Mouse (Mus musculus): ENCODE measurements around the gene Pold1.

The Pold1 gene

GRCm38 (mm10) chr7:44498922-44499321, 49.7 kb downstream of the Pold1 start:
- no peaks in the 10 kb centered on the region for H3K27me3 ChIP-seq (ENCODE audit: control insufficient read depth, insufficient read depth, low read length, poor library complexity, severe bottlenecking)
- DNase-seq (ENCODE audit: low read depth, low spot score) = no peak
- no peaks in the 10 kb centered on the region; the same call in 1 of the 2 replicates for H3K36me3 ChIP-seq (ENCODE audit: control insufficient read depth, insufficient read depth, low read length, poor library complexity, severe bottlenecking)

GRCm38 (mm10) chr7:44497361-44498055, 51.1 kb downstream of the Pold1 start:
- DNase-seq (ENCODE audit: low read depth, low spot score) = no peak
- H3K36me3 ChIP-seq (ENCODE audit: control insufficient read depth, insufficient read depth, low read length, poor library complexity, severe bottlenecking) = no peaks in the 10 kb centered on the region; the same call in 1 of the 2 replicates
- no peaks in the 10 kb centered on the region for H3K27me3 ChIP-seq (ENCODE audit: control insufficient read depth, insufficient read depth, low read length, poor library complexity, severe bottlenecking)

- no peak for DNase-seq (ENCODE audit: low read depth, low spot score)
- Histone ChIP-seq H3K27me3 (ENCODE audit: control insufficient read depth, insufficient read depth, low read length, poor library complexity, severe bottlenecking) (no peaks in the 10 kb centered on the region), H3K36me3 (ENCODE audit: control insufficient read depth, insufficient read depth, low read length, poor library complexity, severe bottlenecking) (peaks cover 3% of the 10 kb centered on the region)
These were observed 51.9 kb downstream of the Pold1 start for GRCm38 (mm10) chr7:44496771-44497109.

GRCm38 (mm10) chr7:44495992-44496770, 52.5 kb downstream of the Pold1 start, which contains the start of the genes Emc10 and Fam71e1:
Emc10 (minus strand) TSS chr7:44496529.
Fam71e1 (plus strand) TSS chr7:44496581.
- H3K36me3 ChIP-seq (ENCODE audit: control insufficient read depth, insufficient read depth, low read length, poor library complexity, severe bottlenecking) = peaks cover 5% of the 10 kb centered on the region
- H3K27me3 ChIP-seq (ENCODE audit: control insufficient read depth, insufficient read depth, low read length, poor library complexity, severe bottlenecking) = no peaks in the 10 kb centered on the region
- peak; percentile 100 for DNase-seq (ENCODE audit: low read depth, low spot score)

- Histone ChIP-seq H3K36me3 (ENCODE audit: control insufficient read depth, insufficient read depth, low read length, poor library complexity, severe bottlenecking) (peaks cover 10% of the 10 kb centered on the region), H3K27me3 (ENCODE audit: control insufficient read depth, insufficient read depth, low read length, poor library complexity, severe bottlenecking) (no peaks in the 10 kb centered on the region)
- no peak for DNase-seq (ENCODE audit: low read depth, low spot score)
These were observed 53.6 kb downstream of the Pold1 start for GRCm38 (mm10) chr7:44495086-44495485.

GRCm38 (mm10) chr7:44494681-44495080, 54.0 kb downstream of the Pold1 start:
- Histone ChIP-seq H3K27me3 (ENCODE audit: control insufficient read depth, insufficient read depth, low read length, poor library complexity, severe bottlenecking) (no peaks in the 10 kb centered on the region), H3K36me3 (ENCODE audit: control insufficient read depth, insufficient read depth, low read length, poor library complexity, severe bottlenecking) (peaks cover 10% of the 10 kb centered on the region)
- no peak for DNase-seq (ENCODE audit: low read depth, low spot score)

GRCm38 (mm10) chr7:44492166-44492826, 56.4 kb downstream of the Pold1 start:
- peaks cover 10% of the 10 kb centered on the region for H3K36me3 ChIP-seq (ENCODE audit: control insufficient read depth, insufficient read depth, low read length, poor library complexity, severe bottlenecking)
- H3K27me3 ChIP-seq (ENCODE audit: control insufficient read depth, insufficient read depth, low read length, poor library complexity, severe bottlenecking) = no peaks in the 10 kb centered on the region
- no peak for DNase-seq (ENCODE audit: low read depth, low spot score)

- no peak for DNase-seq (ENCODE audit: low read depth, low spot score)
- Histone ChIP-seq H3K27me3 (ENCODE audit: control insufficient read depth, insufficient read depth, low read length, poor library complexity, severe bottlenecking) (no peaks in the 10 kb centered on the region), H3K36me3 (ENCODE audit: control insufficient read depth, insufficient read depth, low read length, poor library complexity, severe bottlenecking) (peaks cover 10% of the 10 kb centered on the region)
These were observed 57.3 kb downstream of the Pold1 start for GRCm38 (mm10) chr7:44491391-44491790.

- no peak for DNase-seq (ENCODE audit: low read depth, low spot score)
- Histone ChIP-seq H3K36me3 (ENCODE audit: control insufficient read depth, insufficient read depth, low read length, poor library complexity, severe bottlenecking) (peaks cover 10% of the 10 kb centered on the region), H3K27me3 (ENCODE audit: control insufficient read depth, insufficient read depth, low read length, poor library complexity, severe bottlenecking) (no peaks in the 10 kb centered on the region; the same call in 1 of the 2 replicates)
These were observed 58.4 kb downstream of the Pold1 start for GRCm38 (mm10) chr7:44490281-44490680.

GRCm38 (mm10) chr7:44488545-44488944, 60.1 kb downstream of the Pold1 start:
- no peak for DNase-seq (ENCODE audit: low read depth, low spot score)
- Histone ChIP-seq H3K36me3 (ENCODE audit: control insufficient read depth, insufficient read depth, low read length, poor library complexity, severe bottlenecking) (peaks cover 10% of the 10 kb centered on the region), H3K27me3 (ENCODE audit: control insufficient read depth, insufficient read depth, low read length, poor library complexity, severe bottlenecking) (no peaks in the 10 kb centered on the region; the same call in 1 of the 2 replicates)

GRCm38 (mm10) chr7:44487936-44488335, 60.7 kb downstream of the Pold1 start:
- DNase-seq (ENCODE audit: low read depth, low spot score) = no peak
- H3K27me3 ChIP-seq (ENCODE audit: control insufficient read depth, insufficient read depth, low read length, poor library complexity, severe bottlenecking) = no peaks in the 10 kb centered on the region; the same call in 1 of the 2 replicates
- peaks cover 10% of the 10 kb centered on the region for H3K36me3 ChIP-seq (ENCODE audit: control insufficient read depth, insufficient read depth, low read length, poor library complexity, severe bottlenecking)

- Histone ChIP-seq H3K27me3 (ENCODE audit: control insufficient read depth, insufficient read depth, low read length, poor library complexity, severe bottlenecking) (no peaks in the 10 kb centered on the region; the same call in 1 of the 2 replicates), H3K36me3 (ENCODE audit: control insufficient read depth, insufficient read depth, low read length, poor library complexity, severe bottlenecking) (peaks cover 10% of the 10 kb centered on the region)
These were observed 61.6 kb downstream of the Pold1 start for GRCm38 (mm10) chr7:44486927-44487575.

GRCm38 (mm10) chr7:44485572-44486195, 63.0 kb downstream of the Pold1 start:
- no peak for DNase-seq (ENCODE audit: low read depth, low spot score)
- no peaks in the 10 kb centered on the region; the same call in none of the 2 replicates for H3K27me3 ChIP-seq (ENCODE audit: control insufficient read depth, insufficient read depth, low read length, poor library complexity, severe bottlenecking)
- peaks cover 2% of the 10 kb centered on the region; the same call in 1 of the 2 replicates for H3K36me3 ChIP-seq (ENCODE audit: control insufficient read depth, insufficient read depth, low read length, poor library complexity, severe bottlenecking)

More at GRCm38 (mm10) chr7:44486927-44487575, 61.6 kb downstream of the Pold1 start:
- no peak for DNase-seq (ENCODE audit: low read depth, low spot score)

All from splenic B cell, adult 2 months (primary cell).